Mouse (Mus musculus): Measurements from ENCODE around the gene Aim2. TPM values are rescaled to one million over a fixed set of nuclear protein-coding genes. Genes with fewer than 3 reads are reported as not detected.
"Not testable (repeated sequence)": the region's sequence is repeated elsewhere in the genome, so short reads cannot be mapped to it uniquely, and the experiment has no call there.

Aim2 gene
- polyA plus RNA-seq, 1 experiment from 2014 or later: 3.1 TPM

DNA sequence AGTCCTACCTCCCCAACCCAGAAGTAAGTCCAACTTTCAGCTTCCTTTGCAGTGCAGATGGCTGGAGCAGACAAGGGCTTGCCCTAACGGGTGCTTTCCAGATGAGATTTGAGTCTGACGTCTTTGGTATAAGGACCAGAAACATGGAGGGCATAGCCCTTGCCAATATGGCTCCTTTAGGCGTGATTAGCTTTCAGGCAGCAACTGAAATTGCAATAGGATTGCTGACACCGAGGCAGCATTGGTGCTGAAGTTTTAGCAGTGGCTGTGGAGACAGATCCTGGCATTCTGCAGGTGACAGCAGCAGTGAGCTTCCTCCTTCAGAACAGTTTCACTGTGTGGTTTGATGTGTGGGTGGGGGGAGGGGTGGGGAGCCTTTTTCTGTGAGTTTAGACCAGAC is 90.5 kb downstream of the Aim2 start:
- no peak overlapping the region for H3K4me2 ChIP-seq
- H3K9ac ChIP-seq (ENCODE audit: low read depth, low read length): no peak overlapping the region
- no peaks in the 10 kb centered on the region for H3K27me3 ChIP-seq (ENCODE audit: control insufficient read depth, insufficient read depth, low read length)
- ATAC-seq (replicated peaks; ENCODE audit: insufficient number of reproducible peaks, low FRiP score, low TSS enrichment): no peak
- no peak overlapping the region for H3K4me3 ChIP-seq (ENCODE audit: low read depth, low read length)
- H3K9me3 ChIP-seq (replicated peaks; ENCODE audit: control insufficient read depth, low read length): no peaks in the 10 kb centered on the region
- H3K4me1 ChIP-seq (ENCODE audit: control insufficient read depth, insufficient read depth, low read length): no peaks in the 10 kb centered on the region
- H3K27ac ChIP-seq (ENCODE audit: low read depth, low read length): no peak overlapping the region
- H3K36me3 ChIP-seq (ENCODE audit: control insufficient read depth, insufficient read depth, low read length): no peaks in the 10 kb centered on the region
- 70% methylated on average over 4 of the region's 4 CpGs for WGBS (ENCODE audit: insufficient replicate concordance)

DNA sequence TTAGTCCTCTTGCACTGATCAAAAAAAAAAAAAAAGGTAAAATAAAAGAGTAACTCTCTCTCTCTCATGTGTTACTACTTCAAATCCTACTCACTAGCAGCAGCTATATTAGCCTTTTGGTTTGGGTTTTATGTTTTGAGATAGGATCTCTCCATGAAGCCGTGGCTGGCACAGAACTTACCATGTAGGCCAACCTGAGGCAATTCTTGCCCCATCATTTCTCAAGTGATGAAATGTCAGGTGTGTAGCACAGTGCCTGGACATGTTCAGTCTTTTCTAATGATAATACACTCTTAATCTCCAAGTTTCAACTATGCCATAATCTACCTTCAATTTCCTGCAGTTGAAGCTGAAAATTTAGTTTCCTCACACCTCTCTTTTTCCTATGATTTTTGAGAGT is 92.4 kb downstream of the Aim2 start:
- H3K4me2 ChIP-seq: no peak overlapping the region
- no peak overlapping the region for H3K27ac ChIP-seq (ENCODE audit: low read depth, low read length)
- no peak overlapping the region for H3K9ac ChIP-seq (ENCODE audit: low read depth, low read length)
- WGBS (ENCODE audit: insufficient replicate concordance): 84% methylated on average over 1 of the region's 1 CpGs
- H3K9me3 ChIP-seq (replicated peaks; ENCODE audit: control insufficient read depth, low read length): no peaks in the 10 kb centered on the region
- no peak overlapping the region for H3K4me3 ChIP-seq (ENCODE audit: low read depth, low read length)
- no peaks in the 10 kb centered on the region for H3K27me3 ChIP-seq (ENCODE audit: control insufficient read depth, insufficient read depth, low read length)
- no peaks in the 10 kb centered on the region for H3K4me1 ChIP-seq (ENCODE audit: control insufficient read depth, insufficient read depth, low read length)
- H3K36me3 ChIP-seq (ENCODE audit: control insufficient read depth, insufficient read depth, low read length): no peaks in the 10 kb centered on the region
- ATAC-seq (replicated peaks; ENCODE audit: insufficient number of reproducible peaks, low FRiP score, low TSS enrichment): no peak

DNA sequence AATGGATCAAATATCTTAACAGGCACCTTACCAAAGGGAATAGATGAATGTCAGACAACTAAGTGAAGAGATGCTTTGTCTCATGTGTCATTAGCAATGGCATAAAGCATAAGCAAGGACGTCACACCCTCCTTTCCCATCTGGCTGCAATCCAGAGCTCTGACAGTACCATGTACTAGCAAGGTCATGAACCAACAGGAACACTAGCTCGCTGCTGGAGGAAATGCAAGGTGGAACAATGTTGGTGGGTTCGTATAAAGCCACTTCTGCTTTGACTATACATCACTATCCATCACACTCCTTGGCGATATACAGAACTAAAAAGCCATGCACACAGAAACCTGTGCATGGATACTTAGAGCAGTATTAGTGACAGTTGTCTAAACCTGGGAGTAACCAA is 96.4 kb downstream of the Aim2 start:
- Histone ChIP-seq H3K9me3 (replicated peaks; ENCODE audit: control insufficient read depth, low read length) (no peaks in the 10 kb centered on the region), H3K9ac (ENCODE audit: low read depth, low read length) (no peak overlapping the region), H3K4me2 (no peak overlapping the region), H3K4me1 (ENCODE audit: control insufficient read depth, insufficient read depth, low read length) (no peaks in the 10 kb centered on the region), H3K36me3 (ENCODE audit: control insufficient read depth, insufficient read depth, low read length) (no peaks in the 10 kb centered on the region), H3K27me3 (ENCODE audit: control insufficient read depth, insufficient read depth, low read length) (no peaks in the 10 kb centered on the region), H3K27ac (ENCODE audit: low read depth, low read length) (no peak overlapping the region), H3K4me3 (ENCODE audit: low read depth, low read length) (no peak overlapping the region)
- ATAC-seq (replicated peaks; ENCODE audit: insufficient number of reproducible peaks, low FRiP score, low TSS enrichment): no peak
- 68% methylated on average over 4 of the region's 4 CpGs for WGBS (ENCODE audit: insufficient replicate concordance)

DNA sequence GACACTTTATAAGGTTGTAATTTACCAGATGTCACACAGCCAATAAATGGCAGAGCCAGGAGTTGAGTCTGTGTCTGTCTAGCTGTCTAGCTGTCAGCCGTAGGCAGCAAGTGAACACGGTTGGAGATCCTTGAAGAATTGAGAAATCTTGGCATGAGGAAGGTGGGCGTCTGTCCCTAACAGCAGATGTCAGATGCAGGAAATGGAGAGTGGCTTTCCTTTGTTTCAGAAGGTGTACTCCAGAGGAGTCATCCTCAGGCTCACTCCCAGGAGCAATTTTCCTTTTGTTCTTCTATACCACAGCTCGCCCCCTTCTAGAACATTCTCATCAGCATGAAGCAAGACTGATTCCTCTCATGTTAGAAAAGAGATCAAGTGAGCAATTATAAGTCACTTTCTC is 99.9 kb downstream of the Aim2 start:
- ATAC-seq (replicated peaks; ENCODE audit: insufficient number of reproducible peaks, low FRiP score, low TSS enrichment): no peak
- Histone ChIP-seq H3K9me3 (replicated peaks; ENCODE audit: control insufficient read depth, low read length) (no peaks in the 10 kb centered on the region), H3K27ac (ENCODE audit: low read depth, low read length) (no peak overlapping the region), H3K4me1 (ENCODE audit: control insufficient read depth, insufficient read depth, low read length) (no peaks in the 10 kb centered on the region), H3K36me3 (ENCODE audit: control insufficient read depth, insufficient read depth, low read length) (no peaks in the 10 kb centered on the region), H3K9ac (ENCODE audit: low read depth, low read length) (no peak overlapping the region), H3K4me2 (no peak overlapping the region), H3K27me3 (ENCODE audit: control insufficient read depth, insufficient read depth, low read length) (no peaks in the 10 kb centered on the region), H3K4me3 (ENCODE audit: low read depth, low read length) (no peak overlapping the region)
- 89% methylated on average over 4 of the region's 4 CpGs for WGBS (ENCODE audit: insufficient replicate concordance)

DNA sequence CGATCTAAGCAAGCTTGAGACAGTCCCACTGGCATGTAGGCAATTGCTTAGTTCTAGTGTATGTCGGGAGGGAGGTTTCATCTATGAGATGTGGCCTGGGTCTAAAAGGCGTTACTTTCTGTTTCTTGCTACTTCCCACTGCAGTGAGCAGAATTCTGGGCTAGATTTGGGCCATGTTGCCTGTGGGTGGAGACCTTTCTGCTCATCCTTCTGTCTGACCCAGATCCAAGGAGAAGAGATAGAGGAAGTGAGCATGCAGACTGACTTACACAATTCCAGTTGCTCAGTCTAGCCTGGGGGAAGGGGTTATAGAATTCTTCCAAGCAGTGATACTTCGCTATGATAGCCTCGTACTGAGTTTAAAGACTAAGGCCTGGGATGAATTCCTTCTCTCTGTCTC is 101.0 kb downstream of the Aim2 start:
- Histone ChIP-seq H3K4me2 (no peak overlapping the region), H3K27me3 (ENCODE audit: control insufficient read depth, insufficient read depth, low read length) (no peaks in the 10 kb centered on the region), H3K27ac (ENCODE audit: low read depth, low read length) (no peak overlapping the region), H3K36me3 (ENCODE audit: control insufficient read depth, insufficient read depth, low read length) (no peaks in the 10 kb centered on the region), H3K9ac (ENCODE audit: low read depth, low read length) (no peak overlapping the region), H3K9me3 (replicated peaks; ENCODE audit: control insufficient read depth, low read length) (no peaks in the 10 kb centered on the region), H3K4me3 (ENCODE audit: low read depth, low read length) (no peak overlapping the region), H3K4me1 (ENCODE audit: control insufficient read depth, insufficient read depth, low read length) (no peaks in the 10 kb centered on the region)
- WGBS (ENCODE audit: insufficient replicate concordance): 86% methylated on average over 5 of the region's 5 CpGs
- ATAC-seq (replicated peaks; ENCODE audit: insufficient number of reproducible peaks, low FRiP score, low TSS enrichment): no peak

DNA sequence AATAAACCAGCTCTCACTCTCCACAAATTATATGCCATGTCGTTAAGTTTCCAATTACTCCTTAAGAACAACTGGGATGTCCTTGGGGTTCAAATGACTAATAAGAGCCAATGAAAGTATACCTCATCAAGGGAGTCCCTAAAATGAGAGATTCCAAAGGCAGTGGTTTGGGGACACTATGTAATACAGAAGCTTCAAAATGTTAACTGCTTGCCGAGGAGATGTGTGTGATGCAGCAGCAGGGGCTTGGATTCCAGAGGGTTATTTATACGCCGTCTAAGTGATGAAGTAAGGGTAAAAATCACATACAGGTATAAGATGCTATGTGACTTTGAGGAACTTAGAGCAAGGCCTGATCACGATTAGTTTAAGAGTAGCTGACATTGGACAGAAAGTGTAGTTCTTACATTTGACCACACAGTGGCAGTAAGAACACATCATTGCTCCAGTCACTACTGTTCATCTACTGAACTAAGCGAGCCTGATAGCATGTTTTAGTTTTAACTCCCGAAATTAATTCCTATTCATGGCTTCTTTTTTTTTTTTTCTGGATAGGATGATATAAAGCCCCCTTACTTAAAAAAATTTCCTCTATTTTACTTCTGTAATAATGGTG is 105.6 kb downstream of the Aim2 start:
- Histone ChIP-seq H3K9ac (ENCODE audit: low read depth, low read length) (no peak overlapping the region), H3K4me3 (ENCODE audit: low read depth, low read length) (no peak overlapping the region), H3K9me3 (replicated peaks; ENCODE audit: control insufficient read depth, low read length) (no peaks in the 10 kb centered on the region), H3K27me3 (ENCODE audit: control insufficient read depth, insufficient read depth, low read length) (no peaks in the 10 kb centered on the region), H3K27ac (ENCODE audit: low read depth, low read length) (no peak overlapping the region), H3K4me2 (no peak overlapping the region), H3K36me3 (ENCODE audit: control insufficient read depth, insufficient read depth, low read length) (no peaks in the 10 kb centered on the region), H3K4me1 (ENCODE audit: control insufficient read depth, insufficient read depth, low read length) (no peaks in the 10 kb centered on the region)
- ATAC-seq (replicated peaks; ENCODE audit: insufficient number of reproducible peaks, low FRiP score, low TSS enrichment): no peak
- 50% methylated on average over 7 of the region's 7 CpGs for WGBS (ENCODE audit: insufficient replicate concordance)

DNA sequence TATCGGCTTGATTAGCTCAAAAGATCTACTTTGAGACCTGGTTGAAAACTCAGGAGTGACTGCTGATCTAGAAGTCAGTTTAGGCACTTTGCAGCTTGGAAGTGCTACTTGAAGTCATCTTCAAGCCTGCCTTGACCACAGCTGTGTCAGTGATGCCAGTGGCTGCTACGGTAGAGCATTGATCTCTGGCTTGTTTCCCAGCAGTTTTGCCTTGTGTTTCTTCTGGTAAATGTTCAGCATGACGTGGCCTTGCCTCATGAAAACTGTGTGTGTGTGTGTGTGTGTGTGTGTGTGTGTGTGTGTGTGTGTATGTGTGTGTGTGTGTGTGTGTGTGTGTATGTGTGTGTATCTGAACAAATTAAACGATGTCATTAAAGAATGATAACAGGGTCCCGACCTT is 106.1 kb downstream of the Aim2 start:
- H3K4me3 ChIP-seq (ENCODE audit: low read depth, low read length): no peak overlapping the region
- H3K9me3 ChIP-seq (replicated peaks; ENCODE audit: control insufficient read depth, low read length): no peaks in the 10 kb centered on the region
- no peak overlapping the region for H3K27ac ChIP-seq (ENCODE audit: low read depth, low read length)
- WGBS (ENCODE audit: insufficient replicate concordance): 79% methylated on average over 5 of the region's 5 CpGs
- no peak overlapping the region for H3K9ac ChIP-seq (ENCODE audit: low read depth, low read length)
- H3K36me3 ChIP-seq (ENCODE audit: control insufficient read depth, insufficient read depth, low read length): no peaks in the 10 kb centered on the region
- H3K4me2 ChIP-seq: no peak overlapping the region
- no peaks in the 10 kb centered on the region for H3K27me3 ChIP-seq (ENCODE audit: control insufficient read depth, insufficient read depth, low read length)
- H3K4me1 ChIP-seq (ENCODE audit: control insufficient read depth, insufficient read depth, low read length): no peaks in the 10 kb centered on the region
- ATAC-seq (replicated peaks; ENCODE audit: insufficient number of reproducible peaks, low FRiP score, low TSS enrichment): no peak

DNA sequence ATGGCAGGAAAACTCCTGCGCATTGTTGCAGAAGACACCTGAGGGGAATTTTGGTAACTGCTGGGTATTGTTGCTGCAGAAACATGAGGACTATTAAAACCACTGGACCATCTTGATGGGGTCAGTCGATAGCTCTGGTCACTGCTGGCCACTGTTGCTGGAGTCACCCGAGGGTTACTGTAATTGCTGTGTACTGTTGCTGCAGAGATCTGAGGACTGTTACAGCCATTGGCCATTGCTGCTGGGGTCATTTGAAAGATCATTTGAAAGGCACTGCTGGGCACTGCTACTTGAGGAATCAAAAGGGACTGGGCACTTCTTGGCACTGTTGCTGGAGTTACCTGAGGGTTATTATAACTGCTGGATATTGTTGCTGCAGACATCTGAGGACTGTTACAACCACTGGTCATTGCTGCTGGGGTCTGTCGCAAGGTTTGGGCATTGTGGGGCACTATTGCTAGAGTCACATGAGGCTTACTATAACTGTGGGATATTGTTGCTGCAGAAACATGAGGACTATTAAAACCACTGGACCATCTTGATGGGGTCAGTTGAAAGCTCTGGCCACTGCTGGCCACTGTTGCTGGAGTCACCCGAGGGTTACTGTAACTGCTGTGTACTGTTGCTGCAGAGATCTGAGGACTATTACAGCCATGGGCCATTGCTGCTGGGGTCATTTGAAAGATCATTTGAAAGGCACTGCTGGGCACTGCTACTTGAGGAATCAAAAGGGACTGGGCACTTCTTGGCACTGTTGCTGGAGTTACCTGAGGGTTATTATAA is 129.9 kb downstream of the Aim2 start:
- not testable (repeated sequence) for H3K27me3 ChIP-seq (ENCODE audit: control insufficient read depth, insufficient read depth, low read length); H3K4me1 ChIP-seq (ENCODE audit: control insufficient read depth, insufficient read depth, low read length); H3K27ac ChIP-seq (ENCODE audit: low read depth, low read length); H3K9ac ChIP-seq (ENCODE audit: low read depth, low read length); ATAC-seq (replicated peaks; ENCODE audit: insufficient number of reproducible peaks, low FRiP score, low TSS enrichment); H3K4me3 ChIP-seq (ENCODE audit: low read depth, low read length); H3K36me3 ChIP-seq (ENCODE audit: control insufficient read depth, insufficient read depth, low read length); H3K4me2 ChIP-seq; H3K9me3 ChIP-seq (replicated peaks; ENCODE audit: control insufficient read depth, low read length)
- WGBS (ENCODE audit: insufficient replicate concordance): 81% methylated on average over 5 of the region's 5 CpGs

DNA sequence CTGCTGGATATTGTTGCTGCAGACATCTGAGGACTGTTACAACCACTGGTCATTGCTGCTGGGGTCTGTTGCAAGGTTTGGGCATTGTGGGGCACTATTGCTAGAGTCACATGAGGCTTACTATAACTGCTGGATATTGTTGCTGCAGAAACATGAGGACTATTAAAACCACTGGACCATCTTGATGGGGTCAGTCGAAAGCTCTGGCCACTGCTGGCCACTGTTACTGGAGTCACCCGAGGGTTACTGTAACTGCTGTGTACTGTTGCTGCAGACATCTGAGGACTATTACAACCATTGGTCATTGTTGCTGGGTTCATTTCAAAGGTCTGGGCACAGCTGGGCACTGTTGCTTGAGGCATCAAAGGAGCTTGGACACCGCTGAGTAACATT is 130.5 kb downstream of the Aim2 start:
- not testable (repeated sequence) for H3K27ac ChIP-seq (ENCODE audit: low read depth, low read length); H3K9me3 ChIP-seq (replicated peaks; ENCODE audit: control insufficient read depth, low read length); H3K4me1 ChIP-seq (ENCODE audit: control insufficient read depth, insufficient read depth, low read length); ATAC-seq (replicated peaks; ENCODE audit: insufficient number of reproducible peaks, low FRiP score, low TSS enrichment); H3K4me2 ChIP-seq; H3K36me3 ChIP-seq (ENCODE audit: control insufficient read depth, insufficient read depth, low read length); H3K27me3 ChIP-seq (ENCODE audit: control insufficient read depth, insufficient read depth, low read length); H3K9ac ChIP-seq (ENCODE audit: low read depth, low read length); H3K4me3 ChIP-seq (ENCODE audit: low read depth, low read length)
- WGBS (ENCODE audit: insufficient replicate concordance): 81% methylated on average over 3 of the region's 3 CpGs

All from heart, embryonic 11.5 days (tissue).